Mouse (Mus musculus) lung, postnatal 0 days (tissue): ENCODE measurements at regions not wholly inside any gene's neighbourhood (a gene's known extent, or its start where the extent isn't known, plus 50 kb on each side); places are given as distances from the start of the nearest gene placed in this dataset.

ENCODE experiments used
- ATAC-seq: fragments of 200-750 bp; cut with Nextera tagmentation; 2 replicates; pipeline ENCODE4 v1.8.0; 2017; ENCODE audit warnings: moderate library complexity
- DNase-seq: peaks from one replicate; pipeline ENCODE4 v3.0.0-alpha.2; 2016; ENCODE audit warnings: low spot score
- H3K27ac ChIP-seq: fragments of 300-500 bp; sonication (generic); 2 replicates; pipeline ENCODE4 v1.5.1; 2014; ENCODE audit warnings: antibody characterized with exemption, mild to moderate bottlenecking, low read length, mixed read lengths
- H3K27me3 ChIP-seq: fragments of 300-500 bp; sonication (generic); replicated peaks from 2 replicates; pipeline ENCODE4 v1.6.1; 2014; ENCODE audit warnings: low read length, mixed read lengths; ENCODE audit not compliant: insufficient read depth
- H3K36me3 ChIP-seq: fragments of 300-500 bp; sonication (generic); 2 replicates; pipeline ENCODE4 v1.6.1; 2014; ENCODE audit warnings: low read length, mixed read lengths; ENCODE audit not compliant: insufficient read depth
- H3K4me1 ChIP-seq: fragments of 300-500 bp; sonication (generic); 2 replicates; pipeline ENCODE4 v1.6.1; 2014; ENCODE audit warnings: antibody characterized with exemption, low read depth, low read length, mixed read lengths; ENCODE audit not compliant: insufficient read depth
- H3K4me2 ChIP-seq: fragments of 300-500 bp; sonication (generic); replicated peaks from 2 replicates; pipeline ENCODE4 v1.6.1; 2014; ENCODE audit warnings: low read depth, mild to moderate bottlenecking, low read length, moderate library complexity, mixed read lengths
- H3K4me3 ChIP-seq: fragments of 300-500 bp; sonication (generic); 2 replicates; pipeline ENCODE4 v1.5.1; 2014; ENCODE audit warnings: low read depth, low read length
- H3K9ac ChIP-seq: fragments of 300-500 bp; sonication (generic); replicated peaks from 2 replicates; pipeline ENCODE4 v1.6.1; 2014; ENCODE audit warnings: low read depth, mild to moderate bottlenecking
- H3K9me3 ChIP-seq: fragments of 300-500 bp; sonication (generic); 2 replicates; pipeline ENCODE4 v1.6.1; 2016; ENCODE audit warnings: low read length, mixed read lengths
- CTCF ChIP-seq: IDR thresholded peaks from 2 replicates; pipeline ENCODE4 v1.5.1; 2016; ENCODE audit warnings: antibody characterized with exemption, mild to moderate bottlenecking
- EP300 ChIP-seq: IDR thresholded peaks from 2 replicates; pipeline ENCODE4 v1.6.1; 2016; ENCODE audit warnings: antibody characterized with exemption, mild to moderate bottlenecking, control low read depth
- WGBS: fragments of 180-500 bp; shearing (Covaris S2); extraction: QIAGEN DNeasy Blood & Tissue Kit; methylation state at CpG from one replicate; pipeline ENCODE4 v1.1.7; 2014; 5-methylcytosine and 5-hydroxymethylcytosine counted together

- H3K4me2 ChIP-seq: no peak overlapping the region
- DNase-seq: peak; percentile 40
- no peaks in the 10 kb centered on the region for H3K9me3 ChIP-seq
- ATAC-seq: peak; percentile 54; the same call in 1 of the 2 replicates
- no peak overlapping the region for H3K4me3 ChIP-seq
- H3K36me3 ChIP-seq: no peaks in the 10 kb centered on the region
- H3K27me3 ChIP-seq: no peaks in the 10 kb centered on the region
- TF ChIP-seq CTCF (no peak), EP300 (no peak)
- no peaks in the 10 kb centered on the region for H3K4me1 ChIP-seq
- H3K9ac ChIP-seq: no peak overlapping the region
- WGBS: 16% methylated on average over 1 of the region's 1 CpGs
- H3K27ac ChIP-seq: no peak overlapping the region
These were observed 90.2 kb upstream of the Plekhg1 start for GRCm38 (mm10) chr10:3649983-3650382.

DNA sequence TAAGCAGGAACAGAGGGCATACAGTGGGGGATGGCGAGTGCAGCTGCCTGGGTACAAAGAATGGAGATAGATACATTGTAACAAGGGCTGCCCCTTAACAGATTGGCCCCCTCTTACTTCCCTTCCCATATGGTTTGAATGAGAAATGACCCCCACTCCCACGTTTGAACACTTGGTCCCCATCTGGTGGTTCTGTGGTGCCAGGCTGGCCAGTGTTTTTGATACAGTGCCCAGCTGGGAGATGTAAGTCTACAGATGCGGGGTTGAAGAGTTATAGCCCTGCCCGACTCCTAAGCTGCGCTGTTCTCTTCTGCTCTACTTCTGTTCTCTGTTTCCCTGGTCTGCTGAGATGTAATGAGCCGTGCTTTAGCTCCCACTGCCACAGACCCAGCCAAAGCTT, 89.6 kb upstream of the Plekhg1 start:
- H3K4me1 ChIP-seq: no peaks in the 10 kb centered on the region
- H3K27ac ChIP-seq: no peak overlapping the region
- TF ChIP-seq EP300 (no peak), CTCF (no peak)
- no peaks in the 10 kb centered on the region for H3K9me3 ChIP-seq
- H3K27me3 ChIP-seq: no peaks in the 10 kb centered on the region
- no peak overlapping the region for H3K4me3 ChIP-seq
- no peak for ATAC-seq
- no peaks in the 10 kb centered on the region for H3K36me3 ChIP-seq
- WGBS: 68% methylated on average over 6 of the region's 6 CpGs
- H3K4me2 ChIP-seq: no peak overlapping the region
- H3K9ac ChIP-seq: no peak overlapping the region
- DNase-seq: no peak

GRCm38 (mm10) chr10:3652522-3652921, 87.6 kb upstream of the Plekhg1 start:
- Histone ChIP-seq H3K4me1 (no peaks in the 10 kb centered on the region), H3K27ac (no peak overlapping the region), H3K4me2 (no peak overlapping the region), H3K27me3 (no peaks in the 10 kb centered on the region), H3K9me3 (no peaks in the 10 kb centered on the region), H3K9ac (no peak overlapping the region), H3K36me3 (no peaks in the 10 kb centered on the region), H3K4me3 (no peak overlapping the region)
- ATAC-seq (no peak), DNase-seq (no peak)
- WGBS: 51% methylated on average over 3 of the region's 3 CpGs
- no peak for TF ChIP-seq CTCF
- TF ChIP-seq EP300: no peak

- 96% methylated on average over 3 of the region's 3 CpGs for WGBS
- no peak overlapping the region for H3K27ac ChIP-seq
- DNase-seq (no peak), ATAC-seq (no peak)
- no peaks in the 10 kb centered on the region for H3K27me3 ChIP-seq
- no peak for TF ChIP-seq CTCF
- TF ChIP-seq EP300: no peak
- no peaks in the 10 kb centered on the region for H3K36me3 ChIP-seq
- no peak overlapping the region for H3K4me3 ChIP-seq
- no peak overlapping the region for H3K4me2 ChIP-seq
- no peaks in the 10 kb centered on the region for H3K4me1 ChIP-seq
- no peak overlapping the region for H3K9ac ChIP-seq
- H3K9me3 ChIP-seq: no peaks in the 10 kb centered on the region
These were observed 84.1 kb upstream of the Plekhg1 start for GRCm38 (mm10) chr10:3656081-3656480.

DNA sequence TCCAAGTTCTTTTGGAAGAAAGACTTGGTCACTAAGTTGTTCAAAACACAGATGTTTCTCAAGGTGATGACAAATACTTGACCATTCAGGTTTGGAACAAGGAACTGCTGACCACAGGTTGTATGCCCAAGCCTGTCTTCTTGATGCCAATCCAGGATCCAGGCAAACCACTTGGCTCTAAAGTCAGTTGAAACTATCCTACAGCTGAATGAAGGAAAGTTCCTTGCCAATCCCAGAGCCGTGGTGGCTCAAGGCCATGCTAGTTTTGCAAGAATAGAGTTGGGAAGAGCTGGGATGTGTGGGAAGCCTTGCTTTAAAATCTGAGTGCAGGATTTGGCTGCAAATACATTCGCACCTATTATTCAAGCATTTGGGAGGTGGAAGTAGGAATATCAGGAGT, 78.0 kb upstream of the Plekhg1 start:
- Histone ChIP-seq H3K4me3 (no peak overlapping the region), H3K9me3 (no peaks in the 10 kb centered on the region), H3K36me3 (no peaks in the 10 kb centered on the region), H3K4me1 (no peaks in the 10 kb centered on the region), H3K9ac (no peak overlapping the region), H3K27me3 (no peaks in the 10 kb centered on the region), H3K4me2 (no peak overlapping the region), H3K27ac (no peak overlapping the region)
- TF ChIP-seq CTCF: no peak
- TF ChIP-seq EP300: no peak
- ATAC-seq: no peak
- WGBS: 81% methylated on average over 2 of the region's 2 CpGs
- no peak for DNase-seq

- Histone ChIP-seq H3K27me3 (no peaks in the 10 kb centered on the region), H3K4me1 (no peaks in the 10 kb centered on the region), H3K9ac (no peak overlapping the region), H3K9me3 (no peaks in the 10 kb centered on the region), H3K36me3 (no peaks in the 10 kb centered on the region), H3K4me3 (no peak overlapping the region), H3K4me2 (no peak overlapping the region), H3K27ac (no peak overlapping the region)
- no peak for TF ChIP-seq CTCF
- no peak for TF ChIP-seq EP300
- DNase-seq: no peak
- 67% methylated on average over 1 of the region's 1 CpGs for WGBS
- ATAC-seq: no peak
These were observed 77.6 kb upstream of the Plekhg1 start for GRCm38 (mm10) chr10:3662571-3662970.

DNA sequence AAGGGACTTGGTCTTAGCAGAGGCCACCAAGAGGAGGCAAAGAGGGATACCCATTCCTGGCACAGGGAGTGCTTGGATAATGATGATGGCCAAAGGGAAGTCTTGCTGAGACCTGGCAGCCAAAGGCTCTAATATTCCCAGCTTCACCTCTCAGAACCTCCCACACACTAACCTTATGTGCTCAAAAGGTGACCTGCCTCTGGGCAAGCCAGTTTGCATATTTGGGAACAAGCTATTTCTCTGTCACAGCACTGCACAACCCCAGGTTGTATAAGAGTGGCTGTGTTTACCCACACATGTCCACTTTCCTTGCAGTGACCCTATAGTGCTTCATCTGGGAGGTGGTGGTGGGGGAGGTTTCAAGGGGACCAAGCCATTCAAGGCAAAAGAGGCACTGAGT, 76.9 kb upstream of the Plekhg1 start:
- DNase-seq (no peak), ATAC-seq (no peak)
- no peaks in the 10 kb centered on the region for H3K27me3 ChIP-seq
- H3K4me3 ChIP-seq: no peak overlapping the region
- H3K4me2 ChIP-seq: no peak overlapping the region
- TF ChIP-seq CTCF: no peak
- no peak for TF ChIP-seq EP300
- no peaks in the 10 kb centered on the region for H3K36me3 ChIP-seq
- H3K27ac ChIP-seq: no peak overlapping the region
- H3K4me1 ChIP-seq: no peaks in the 10 kb centered on the region
- no peak overlapping the region for H3K9ac ChIP-seq
- H3K9me3 ChIP-seq: no peaks in the 10 kb centered on the region
